Mouse (Mus musculus) midbrain, embryonic 13.5 days (tissue): ENCODE measurements around the gene Kcnq1. TPM values are rescaled to one million over a fixed set of nuclear protein-coding genes. Genes with fewer than 3 reads are reported as not detected.

Experiments
- ATAC-seq: fragments of 200-750 bp; cut with Nextera tagmentation; 2 replicates; pipeline ENCODE4 v1.8.0; 2017; ENCODE audit warnings: mild to moderate bottlenecking, moderate TSS enrichment, moderate library complexity
- H3K27ac ChIP-seq: fragments of 300-500 bp; sonication (generic); 2 replicates; pipeline ENCODE4 v1.5.1; 2015; ENCODE audit warnings: inconsistent platforms, mild to moderate bottlenecking, moderate library complexity
- H3K27me3 ChIP-seq: fragments of 300-500 bp; sonication (generic); 2 replicates; pipeline ENCODE4 v1.6.1; 2015; ENCODE audit warnings: mild to moderate bottlenecking, inconsistent platforms
- H3K36me3 ChIP-seq: fragments of 300-500 bp; sonication (generic); 2 replicates; pipeline ENCODE4 v1.6.1; 2015; ENCODE audit warnings: mild to moderate bottlenecking, inconsistent platforms
- H3K4me1 ChIP-seq: fragments of 300-500 bp; sonication (generic); replicated peaks from 2 replicates; pipeline ENCODE4 v1.6.1; 2015; ENCODE audit warnings: inconsistent platforms
- H3K4me2 ChIP-seq: fragments of 300-500 bp; sonication (generic); replicated peaks from 2 replicates; pipeline ENCODE4 v1.6.1; 2015; ENCODE audit warnings: moderate library complexity, mild to moderate bottlenecking, inconsistent platforms
- H3K4me3 ChIP-seq: fragments of 300-500 bp; sonication (generic); replicated peaks from 2 replicates; pipeline ENCODE4 v1.5.1; 2015; ENCODE audit warnings: mild to moderate bottlenecking, inconsistent platforms
- H3K9ac ChIP-seq: fragments of 300-500 bp; sonication (generic); replicated peaks from 2 replicates; pipeline ENCODE4 v1.6.1; 2015; ENCODE audit warnings: mild to moderate bottlenecking, inconsistent platforms
- H3K9me3 ChIP-seq: fragments of 300-500 bp; sonication (generic); 2 replicates; pipeline ENCODE4 v1.6.1; 2016; ENCODE audit warnings: mild to moderate bottlenecking, inconsistent platforms
- WGBS: fragments of 180-500 bp; shearing (Covaris S2); methylation state at CpG from one replicate; pipeline ENCODE4 v1.1.7; 2015; 5-methylcytosine and 5-hydroxymethylcytosine counted together
- polyA plus RNA-seq: library from polyadenylated mRNA; unstranded; fragments of >200 nt; fragmentation: Nextera tagmentation; extraction: Ambion mirVana; gene quantifications from 2 replicates; pipeline ENCODE4 v1.2.1, GENCODE M21; 2015

The Kcnq1 gene
- polyA plus RNA-seq, 1 experiment from 2014 or later, result 0.89 TPM

DNA sequence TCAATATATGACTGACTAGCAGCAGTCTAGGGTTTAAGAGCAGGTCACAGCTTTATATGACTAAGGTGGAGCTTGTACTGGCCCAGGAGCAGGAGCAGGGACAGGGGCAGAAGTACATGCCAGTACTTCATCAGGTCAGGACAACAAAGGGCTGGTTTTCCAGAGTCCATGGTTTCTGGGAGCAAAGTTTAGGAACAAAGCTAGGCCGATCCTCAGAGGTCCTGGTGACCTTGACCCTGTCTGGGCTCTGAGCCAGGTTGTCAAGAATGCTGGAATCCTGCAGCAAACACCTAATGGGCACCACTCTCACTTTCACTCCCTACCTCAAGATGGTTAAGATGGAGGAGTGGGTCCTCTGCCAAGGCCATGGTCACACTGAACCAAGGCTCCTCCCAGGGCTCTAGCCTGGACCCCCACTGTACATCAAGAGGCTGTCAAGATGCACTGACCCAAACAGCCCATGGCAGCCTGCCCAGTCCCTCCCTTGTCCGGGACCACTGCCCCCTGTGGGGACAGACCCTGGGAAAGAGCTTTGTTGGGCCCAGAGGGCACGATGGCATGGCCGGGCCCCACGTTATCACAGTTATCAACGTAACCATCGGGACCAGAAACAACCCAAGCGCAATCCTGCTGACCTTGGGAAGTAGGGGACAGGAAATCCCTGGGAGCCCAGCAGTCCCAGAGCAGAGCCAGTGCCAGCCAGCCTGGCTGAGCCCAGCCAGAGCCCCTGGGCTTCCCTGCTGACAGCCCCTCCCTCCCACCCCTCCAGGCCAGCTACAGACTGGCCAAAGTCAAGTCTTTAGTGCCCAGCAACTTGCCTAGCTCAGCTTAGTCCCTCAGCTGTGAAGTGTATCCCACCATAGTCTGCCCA is 259.0 kb downstream of the Kcnq1 start:
- Histone ChIP-seq H3K9me3 (no peaks in the 10 kb centered on the region), H3K9ac (no peak overlapping the region), H3K27ac (no peak overlapping the region), H3K27me3 (no peaks in the 10 kb centered on the region), H3K4me1 (peaks cover 15% of the 10 kb centered on the region; the same call in 1 of the 2 replicates), H3K36me3 (no peaks in the 10 kb centered on the region), H3K4me2 (no peak overlapping the region), H3K4me3 (no peak overlapping the region)
- no peak for ATAC-seq
- 75% methylated on average over 8 of the region's 8 CpGs for WGBS

DNA sequence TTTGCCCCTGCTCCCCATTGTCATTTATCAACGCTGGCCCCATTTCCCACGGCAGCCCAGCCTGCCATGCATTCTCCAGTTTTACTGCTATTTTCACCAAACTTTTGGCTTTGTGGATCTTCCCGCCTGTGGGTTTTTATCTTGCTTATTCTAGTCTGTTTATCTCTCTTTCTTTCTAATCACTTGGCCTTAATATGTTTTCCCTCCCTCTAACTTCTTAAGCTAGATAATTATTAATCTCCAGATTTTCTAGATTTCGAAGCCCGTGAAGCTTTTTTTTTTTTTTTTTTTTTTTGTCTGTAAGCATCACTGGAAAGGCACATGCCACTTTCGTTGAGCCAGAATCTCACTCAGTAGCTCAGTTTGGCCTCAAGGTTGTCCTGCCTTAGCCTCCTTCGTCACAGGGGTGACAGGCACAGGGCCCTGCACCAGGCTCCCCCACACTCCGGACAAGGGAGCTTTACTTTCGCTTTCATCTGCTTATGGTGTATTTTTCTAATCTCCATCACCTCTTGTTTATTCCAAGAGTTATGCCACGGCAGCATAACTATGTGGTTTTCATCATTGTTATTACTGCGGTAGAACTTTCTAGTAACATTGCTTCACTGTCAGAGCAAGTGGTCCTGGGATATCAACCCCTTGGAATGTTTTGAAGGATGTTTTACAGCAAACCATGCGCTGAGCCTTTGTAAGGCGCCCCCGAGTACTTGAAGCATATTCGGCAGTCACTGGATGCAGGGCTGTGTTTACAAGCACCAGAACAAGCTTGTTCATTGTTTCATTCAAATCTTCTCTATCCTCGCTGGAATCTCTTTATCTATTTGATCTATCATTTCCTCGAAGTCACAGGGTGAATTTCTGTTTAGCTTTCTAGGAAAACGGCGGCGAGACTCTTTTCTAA is 261.5 kb downstream of the Kcnq1 start:
- H3K9me3 ChIP-seq, result no peaks in the 10 kb centered on the region
- H3K27me3 ChIP-seq, result no peaks in the 10 kb centered on the region
- no peak overlapping the region for H3K4me2 ChIP-seq
- no peak overlapping the region for H3K27ac ChIP-seq
- no peak overlapping the region for H3K4me3 ChIP-seq
- no peak overlapping the region for H3K9ac ChIP-seq
- WGBS, result 71% methylated on average over 20 of the region's 20 CpGs
- ATAC-seq, result no peak
- H3K36me3 ChIP-seq, result no peaks in the 10 kb centered on the region
- peaks cover 15% of the 10 kb centered on the region; the same call in 1 of the 2 replicates for H3K4me1 ChIP-seq

DNA sequence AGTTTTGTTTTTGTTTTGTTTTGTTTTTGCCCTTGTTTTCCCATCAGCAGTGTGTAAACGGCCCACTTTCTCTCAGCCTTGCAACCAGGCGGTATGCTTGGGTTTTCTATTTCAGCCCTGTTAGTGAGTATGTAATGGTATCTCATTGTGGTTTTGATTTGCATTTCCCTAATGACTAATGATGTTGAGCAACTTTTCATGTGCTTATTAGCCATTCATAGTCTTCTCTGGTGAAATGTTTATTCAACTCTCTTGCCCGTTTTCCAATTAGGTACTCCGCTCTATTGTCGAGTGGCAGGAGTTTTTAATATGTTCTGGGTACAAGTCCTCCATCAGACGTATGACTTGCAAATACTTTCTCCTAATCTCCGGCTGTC is 262.1 kb downstream of the Kcnq1 start:
- Histone ChIP-seq H3K4me2 (no peak overlapping the region), H3K9me3 (no peaks in the 10 kb centered on the region), H3K9ac (no peak overlapping the region), H3K27ac (no peak overlapping the region), H3K4me1 (peaks cover 15% of the 10 kb centered on the region; the same call in 1 of the 2 replicates), H3K4me3 (no peak overlapping the region), H3K36me3 (no peaks in the 10 kb centered on the region), H3K27me3 (0 out of 2 replicates have a peak, but pooled peaks cover 2% of the 10 kb centered on the region)
- no peak for ATAC-seq
- WGBS, result 51% methylated on average over 7 of the region's 7 CpGs

DNA sequence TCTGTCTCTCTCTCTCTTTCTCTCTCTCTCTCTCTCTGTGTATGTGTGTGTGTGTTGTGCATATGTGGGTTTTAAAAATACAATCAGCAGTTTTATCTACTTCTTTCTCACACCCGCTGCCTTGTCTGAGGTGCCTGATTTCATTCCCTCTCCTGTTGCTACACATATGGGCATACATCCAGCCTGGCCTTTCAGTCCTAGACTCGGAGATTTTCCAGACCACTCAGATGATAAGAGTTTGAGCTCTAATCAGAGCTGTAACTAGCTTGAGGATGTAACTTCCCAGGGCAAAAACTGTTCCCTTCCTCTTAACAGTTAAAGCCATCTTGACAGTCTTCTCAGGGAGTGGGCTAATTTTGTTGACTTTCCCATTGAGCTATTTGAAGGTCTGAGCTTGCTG is 265.2 kb downstream of the Kcnq1 start:
- H3K27ac ChIP-seq, result no peak overlapping the region
- no peak overlapping the region for H3K9ac ChIP-seq
- H3K27me3 ChIP-seq, result 0 out of 2 replicates have a peak, but pooled peaks cover 4% of the 10 kb centered on the region
- no peak overlapping the region for H3K4me3 ChIP-seq
- no peak overlapping the region for H3K4me2 ChIP-seq
- peaks cover 8% of the 10 kb centered on the region; the same call in 1 of the 2 replicates for H3K4me1 ChIP-seq
- no peaks in the 10 kb centered on the region for H3K9me3 ChIP-seq
- WGBS, result 83% methylated on average over 2 of the region's 2 CpGs
- ATAC-seq, result no peak
- H3K36me3 ChIP-seq, result no peaks in the 10 kb centered on the region

DNA sequence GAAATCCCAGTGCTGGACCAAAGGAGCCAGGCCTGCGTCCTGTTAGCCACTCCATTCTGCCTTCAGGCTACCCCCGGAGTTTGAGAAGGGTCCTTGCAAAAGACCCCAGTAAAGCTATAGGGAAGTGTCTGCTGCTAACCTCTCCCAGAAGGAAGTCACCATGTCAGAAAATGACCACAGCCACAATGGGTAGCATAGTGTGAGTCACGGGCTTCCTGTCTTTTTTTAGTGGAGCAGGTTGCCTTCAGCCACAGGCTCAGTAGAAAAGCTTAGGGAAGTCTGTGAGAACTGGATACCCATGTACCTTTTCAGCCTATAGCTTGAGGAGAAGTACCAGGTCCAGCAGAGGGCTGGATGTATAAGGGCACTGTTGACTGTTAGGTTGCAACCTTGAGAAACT is 267.1 kb downstream of the Kcnq1 start:
- H3K36me3 ChIP-seq, result no peaks in the 10 kb centered on the region
- H3K9ac ChIP-seq, result no peak overlapping the region
- H3K27me3 ChIP-seq, result 0 out of 2 replicates have a peak, but pooled peaks cover 4% of the 10 kb centered on the region
- no peaks in the 10 kb centered on the region for H3K9me3 ChIP-seq
- H3K4me1 ChIP-seq, result 0 out of 2 replicates have a peak, but pooled peaks cover 1% of the 10 kb centered on the region
- no peak for ATAC-seq
- H3K27ac ChIP-seq, result no peak overlapping the region; the same call in 1 of the 2 replicates
- no peak overlapping the region for H3K4me2 ChIP-seq
- H3K4me3 ChIP-seq, result no peak overlapping the region
- WGBS, result 90% methylated on average over 3 of the region's 3 CpGs

DNA sequence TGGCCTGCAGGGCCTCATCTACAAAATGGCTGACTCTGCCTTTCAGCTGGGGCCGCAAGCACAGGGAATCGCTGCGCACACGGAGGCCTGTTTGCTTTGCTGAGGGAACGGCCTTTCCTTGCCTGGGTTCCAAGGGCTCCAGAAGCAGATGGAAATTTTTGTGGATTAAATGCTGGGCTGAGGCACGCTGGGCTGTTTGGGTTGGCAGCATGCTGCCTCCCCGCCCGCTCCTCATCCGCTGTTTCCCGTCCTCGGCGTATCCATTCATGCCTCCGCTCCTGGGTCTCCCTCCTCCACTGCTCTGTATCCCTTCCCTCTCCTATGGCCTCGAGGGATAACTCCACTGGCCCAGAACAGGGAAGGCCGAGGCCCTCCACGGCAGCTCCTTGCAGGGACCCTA is 269.8 kb downstream of the Kcnq1 start:
- Histone ChIP-seq H3K9ac (no peak overlapping the region), H3K27ac (no peak overlapping the region), H3K36me3 (no peaks in the 10 kb centered on the region), H3K9me3 (no peaks in the 10 kb centered on the region), H3K4me2 (no peak overlapping the region), H3K4me3 (no peak overlapping the region), H3K4me1 (no peaks in the 10 kb centered on the region), H3K27me3 (0 out of 2 replicates have a peak, but pooled peaks cover 4% of the 10 kb centered on the region)
- no peak for ATAC-seq
- 86% methylated on average over 16 of the region's 16 CpGs for WGBS

DNA sequence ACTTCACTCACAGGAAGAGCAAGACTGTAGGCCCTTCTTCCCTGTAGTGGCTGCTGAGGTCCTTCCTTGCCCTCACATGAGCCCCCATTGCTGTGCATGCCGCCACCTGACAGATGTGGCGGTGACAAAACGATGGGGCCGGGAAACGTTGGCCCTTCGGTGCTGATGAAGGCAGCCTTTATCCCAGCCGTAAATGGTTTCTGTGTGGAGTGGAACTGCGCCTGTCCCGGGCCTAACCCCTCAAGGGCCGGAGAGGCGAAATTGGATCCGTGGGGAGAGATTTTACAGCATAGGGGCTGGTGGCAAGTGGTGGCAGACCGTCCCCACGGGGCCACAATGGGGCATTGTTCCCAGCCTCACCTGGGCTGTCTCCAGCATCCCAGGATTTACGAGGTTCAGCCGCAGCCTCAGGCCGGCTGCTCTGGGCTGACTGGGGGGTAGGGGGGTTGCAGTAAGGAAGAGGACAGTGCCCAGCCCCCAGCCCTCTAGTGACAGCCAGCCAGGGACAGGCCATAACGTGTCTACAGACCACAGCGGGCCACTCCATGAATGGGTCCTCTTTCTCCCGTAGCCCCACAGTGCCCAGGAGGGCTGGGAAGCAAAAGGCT is 274.4 kb downstream of the Kcnq1 start:
- H3K9me3 ChIP-seq, result no peaks in the 10 kb centered on the region
- no peak overlapping the region for H3K27ac ChIP-seq
- no peak overlapping the region for H3K4me3 ChIP-seq
- no peaks in the 10 kb centered on the region for H3K36me3 ChIP-seq
- no peaks in the 10 kb centered on the region for H3K27me3 ChIP-seq
- ATAC-seq, result no peak
- WGBS, result 79% methylated on average over 20 of the region's 20 CpGs
- no peak overlapping the region for H3K9ac ChIP-seq
- peaks cover 4% of the 10 kb centered on the region for H3K4me1 ChIP-seq
- H3K4me2 ChIP-seq, result no peak overlapping the region

DNA sequence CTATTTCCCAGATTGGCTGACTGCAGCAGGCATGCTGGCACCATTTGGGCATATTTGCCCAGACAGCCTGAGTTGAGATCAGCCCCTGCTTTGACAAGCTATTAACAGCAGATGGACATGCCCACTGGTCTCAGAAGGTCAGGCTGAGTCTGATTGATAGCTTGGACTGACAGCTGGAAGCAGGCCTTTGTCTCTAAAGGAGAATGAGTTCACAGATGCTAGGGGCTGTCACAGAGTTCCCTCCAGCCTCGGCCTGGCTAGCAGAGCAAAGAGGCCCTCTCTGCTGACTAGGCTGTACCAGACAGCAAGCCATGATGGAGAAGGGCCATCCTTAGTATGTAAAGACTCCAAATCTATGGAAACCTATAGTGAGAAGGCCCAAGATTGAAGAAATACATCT is 280.5 kb downstream of the Kcnq1 start:
- peaks cover 42% of the 10 kb centered on the region for H3K4me1 ChIP-seq
- no peak for ATAC-seq
- WGBS, result 3% methylated on average over 1 of the region's 1 CpGs
- H3K9ac ChIP-seq, result no peak overlapping the region
- H3K4me2 ChIP-seq, result no peak overlapping the region
- H3K27me3 ChIP-seq, result no peaks in the 10 kb centered on the region
- no peaks in the 10 kb centered on the region for H3K9me3 ChIP-seq
- no peak overlapping the region for H3K4me3 ChIP-seq
- no peaks in the 10 kb centered on the region for H3K36me3 ChIP-seq
- H3K27ac ChIP-seq, result no peak overlapping the region

DNA sequence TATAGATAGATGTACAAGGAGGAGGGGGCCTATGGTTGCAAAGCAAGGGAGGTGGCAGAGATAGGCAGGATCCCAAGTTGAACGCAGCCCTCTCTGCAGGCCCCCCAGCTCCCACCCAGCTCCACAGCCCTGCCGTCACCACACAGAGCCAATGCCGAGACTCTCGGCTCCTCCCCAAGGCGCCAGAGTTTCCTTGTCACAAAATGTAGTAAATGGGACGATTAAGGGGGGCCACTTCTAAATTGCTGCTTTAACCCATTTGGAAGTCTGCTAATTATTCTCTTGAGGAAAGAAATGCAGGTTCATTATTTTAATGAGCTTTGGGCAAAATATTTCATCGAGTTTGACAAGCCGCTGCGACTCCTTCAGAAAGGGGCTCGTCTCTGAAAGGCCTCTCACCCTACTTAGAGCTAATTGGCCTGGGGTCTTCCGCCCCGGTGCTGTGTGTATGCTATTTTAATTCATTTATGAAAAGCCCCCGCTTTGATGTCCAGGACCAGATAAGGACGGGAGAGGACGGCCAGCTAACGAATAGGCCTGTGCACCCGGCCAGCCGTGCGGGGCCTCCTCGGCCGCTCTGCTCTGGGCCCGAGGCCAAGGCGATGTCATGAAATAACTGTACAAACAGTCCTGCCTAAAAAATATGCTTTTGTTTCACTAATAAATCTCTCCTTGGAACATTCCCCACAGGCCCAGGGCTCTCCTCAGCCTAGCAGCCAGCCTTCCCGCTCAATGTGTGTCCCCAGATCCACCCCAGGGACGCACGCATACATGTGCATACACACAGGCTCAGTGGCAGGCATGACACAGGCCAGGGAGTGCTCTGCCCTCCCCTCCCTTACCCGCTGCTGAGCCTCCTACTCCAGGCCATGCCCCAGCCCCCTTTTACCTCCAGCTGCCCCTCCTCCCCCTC is 282.9 kb downstream of the Kcnq1 start:
- 0 out of 2 replicates have a peak overlapping the region, but pooled peaks have one; percentile 5 for H3K4me2 ChIP-seq
- H3K36me3 ChIP-seq, result no peaks in the 10 kb centered on the region
- no peak overlapping the region for H3K9ac ChIP-seq
- peak; percentile 83 for ATAC-seq
- H3K4me3 ChIP-seq, result no peak overlapping the region
- peaks cover 42% of the 10 kb centered on the region for H3K4me1 ChIP-seq
- 40% methylated on average over 27 of the region's 27 CpGs for WGBS
- H3K27me3 ChIP-seq, result no peaks in the 10 kb centered on the region
- no peaks in the 10 kb centered on the region for H3K9me3 ChIP-seq
- peak overlapping the region; percentile 79 for H3K27ac ChIP-seq

DNA sequence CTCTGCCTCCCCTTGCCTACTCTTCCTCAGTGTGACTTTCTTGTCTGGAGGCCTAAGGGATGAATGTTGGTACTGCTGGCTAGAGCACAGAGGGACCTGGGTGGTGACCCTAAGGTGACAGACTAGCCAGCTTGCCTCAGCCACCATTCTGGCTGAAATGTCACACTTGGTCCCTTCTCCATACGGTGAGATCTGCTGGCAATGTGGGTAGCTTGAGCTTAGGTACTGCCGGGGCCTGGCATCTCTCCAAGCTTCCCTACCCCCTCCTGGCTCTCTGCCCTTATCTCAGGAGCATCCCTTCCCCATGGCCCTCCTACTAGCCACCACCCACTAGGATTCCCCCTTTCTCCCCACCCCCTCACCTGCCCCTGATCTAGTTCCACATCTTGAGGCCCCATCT is 283.7 kb downstream of the Kcnq1 start:
- 73% methylated on average over 2 of the region's 2 CpGs for WGBS
- ATAC-seq, result no peak

More for the DNA sequence above, 283.7 kb downstream of the Kcnq1 start:
- Histone ChIP-seq H3K9me3 (no peaks in the 10 kb centered on the region), H3K4me3 (no peak overlapping the region), H3K9ac (no peak overlapping the region), H3K4me2 (no peak overlapping the region), H3K36me3 (no peaks in the 10 kb centered on the region), H3K27me3 (no peaks in the 10 kb centered on the region), H3K4me1 (peaks cover 42% of the 10 kb centered on the region), H3K27ac (peak overlapping the region; percentile 79; the same call in 1 of the 2 replicates)
